Comparison of ENCODE assay signal across 9 mouse cellular contexts in the genomic region with DNA sequence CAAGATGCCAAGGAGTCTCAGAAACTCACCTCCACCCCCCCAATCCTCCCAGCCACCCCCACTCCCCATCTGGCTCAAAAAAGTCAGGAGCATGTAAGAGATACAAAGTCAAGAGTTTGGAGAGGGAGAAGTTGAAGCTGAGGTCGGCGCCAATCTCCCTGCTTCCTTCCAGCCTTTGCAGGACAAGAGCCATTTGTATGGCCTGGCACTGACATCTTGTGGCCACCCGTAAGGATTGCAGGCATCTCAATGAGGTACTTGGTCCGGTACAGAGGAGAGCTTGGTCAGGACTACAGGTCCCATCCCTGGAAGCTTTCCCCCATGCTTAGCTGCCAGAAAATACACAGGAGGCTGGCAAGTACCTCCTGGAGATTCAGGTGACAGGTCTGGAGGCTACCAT. TPM values are rescaled to one million over a fixed set of nuclear protein-coding genes. Genes with fewer than 3 reads are reported as not detected.
DNase-seq lines count a peak whose midpoint lies in the region; ATAC-seq and TF ChIP-seq lines count a peak whose summit lies in the region.
"Had no signal": no experiment of that assay in that cellular context is flagged by ENCODE, and none has a peak within 500 bp of the region (broad histone marks: within the 10 kb centered on the region; RNA-seq: fewer than 3 reads in every experiment).

No protein-coding gene starts in this region.

- H3K27me3 ChIP-seq in intestine, embryonic 14.5 days (replicated peaks; ENCODE audit: control insufficient read depth, insufficient read depth, low read length) = 0 out of 2 replicates have a peak, but pooled peaks cover 11% of the 10 kb centered on the region
- H3K27me3 ChIP-seq in intestine, embryonic 16.5 days (replicated peaks; ENCODE audit: control insufficient read depth, insufficient read depth, low read length) = peaks cover 4% of the 10 kb centered on the region; the same call in 1 of the 2 replicates
- peaks cover 39% of the 10 kb centered on the region for H3K27me3 ChIP-seq in forebrain, embryonic 11.5 days (ENCODE audit: control insufficient read depth, insufficient read depth, low read length)
- H3K27me3 ChIP-seq in midbrain, embryonic 11.5 days (ENCODE audit: control insufficient read depth, insufficient read depth, low read length) = peaks cover 31% of the 10 kb centered on the region
- peaks cover 4% of the 10 kb centered on the region for H3K27me3 ChIP-seq in stomach, embryonic 16.5 days (ENCODE audit: control insufficient read depth, insufficient read depth, low read length)

- peaks cover 30% of the 10 kb centered on the region for H3K4me1 ChIP-seq in intestine, embryonic 14.5 days (replicated peaks; ENCODE audit: control insufficient read depth, insufficient read depth, low read length)
- peaks cover 20% of the 10 kb centered on the region for H3K4me1 ChIP-seq in intestine, embryonic 16.5 days (ENCODE audit: control insufficient read depth, insufficient read depth, low read length)
- peaks cover 13% of the 10 kb centered on the region; the same call in 1 of the 2 replicates for H3K4me1 ChIP-seq in forebrain, embryonic 11.5 days (replicated peaks; ENCODE audit: control insufficient read depth, insufficient read depth, low read length)
- H3K4me1 ChIP-seq in midbrain, embryonic 11.5 days (ENCODE audit: control insufficient read depth, insufficient read depth, low read length) = peaks cover 9% of the 10 kb centered on the region; the same call in 1 of the 2 replicates
- peaks cover 12% of the 10 kb centered on the region for H3K4me1 ChIP-seq in stomach, embryonic 16.5 days (ENCODE audit: control insufficient read depth, insufficient read depth, low read length)

- no peak overlapping the region for H3K4me2 ChIP-seq in intestine, embryonic 14.5 days (ENCODE audit: low read length)
- H3K4me2 ChIP-seq in intestine, embryonic 16.5 days (ENCODE audit: low read depth, low read length) = no peak overlapping the region
- no peak overlapping the region for H3K4me2 ChIP-seq in forebrain, embryonic 11.5 days (ENCODE audit: low read depth, low read length, severe bottlenecking)
- H3K4me2 ChIP-seq in midbrain, embryonic 11.5 days = no peak overlapping the region
- no peak overlapping the region for H3K4me2 ChIP-seq in stomach, embryonic 16.5 days (ENCODE audit: low read depth, low read length)
- H3K4me2 ChIP-seq: midbrain, embryonic 12.5 days had no signal

- intact Hi-C loops in left cerebral cortex, adult 2 months (cut with DNase I) = loop anchor here (1.0 kb wide), 1 partner anchor 313 kb away; no protein-coding TSS in a partner anchor

- DNase-seq in intestine, embryonic 14.5 days (ENCODE audit: low spot score) = peak; percentile 79
- peak; percentile 90 for DNase-seq in brain, embryonic 14.5 days (ENCODE audit: low read depth)
- DNase-seq in forebrain, embryonic 11.5 days (ENCODE audit: low spot score) = peak; percentile 83
- peak; percentile 58 to 66 for DNase-seq in left cerebral cortex, adult 2 months (ENCODE audit: extremely low spot score in 1 of 2, low spot score in 2 of 2)
- peak; percentile 92 for DNase-seq in midbrain, embryonic 11.5 days (ENCODE audit: low spot score, missing footprints)

- no peaks in the 10 kb centered on the region for H3K9me3 ChIP-seq in intestine, embryonic 14.5 days (ENCODE audit: control insufficient read depth, low read length)
- no peaks in the 10 kb centered on the region for H3K9me3 ChIP-seq in intestine, embryonic 16.5 days (ENCODE audit: control insufficient read depth, low read length)
- no peaks in the 10 kb centered on the region for H3K9me3 ChIP-seq in forebrain, embryonic 11.5 days (ENCODE audit: control insufficient read depth, low read length)
- no peaks in the 10 kb centered on the region for H3K9me3 ChIP-seq in midbrain, embryonic 11.5 days (ENCODE audit: control insufficient read depth, low read length)
- no peaks in the 10 kb centered on the region for H3K9me3 ChIP-seq in stomach, embryonic 16.5 days (replicated peaks; ENCODE audit: control insufficient read depth, low read length)
- H3K9me3 ChIP-seq: midbrain, embryonic 12.5 days had no signal

- ATAC-seq in intestine, embryonic 14.5 days (replicated peaks; ENCODE audit: low FRiP score, low TSS enrichment, low read depth) = peak; percentile 54; the same call in 1 of the 2 replicates
- ATAC-seq in intestine, embryonic 16.5 days = no peak; the same call in 1 of the 2 replicates
- 0 out of 2 replicates have a peak, but pooled peaks have one; percentile 51 for ATAC-seq in forebrain, embryonic 11.5 days (replicated peaks; ENCODE audit: low FRiP score)
- peak; percentile 72 to 80; a peak in 3 of 4 replicates for ATAC-seq in hematopoietic stem cell, adult 5-6 weeks (replicated peaks in 1 of 2; ENCODE audit: insufficient read depth in 1 of 2, low FRiP score in 2 of 2, low TSS enrichment in 1 of 2, low read depth in 1 of 2, poor library complexity in 2 of 2, severe bottlenecking in 2 of 2)
- ATAC-seq in midbrain, embryonic 11.5 days (ENCODE audit: low FRiP score) = no peak
- ATAC-seq in stomach, embryonic 16.5 days (ENCODE audit: insufficient read depth, low FRiP score) = peak; percentile 62

- H3K9ac ChIP-seq in intestine, embryonic 14.5 days (ENCODE audit: low read length) = no peak overlapping the region
- H3K9ac ChIP-seq in intestine, embryonic 16.5 days (ENCODE audit: low read depth, low read length) = no peak overlapping the region
- H3K9ac ChIP-seq in forebrain, embryonic 11.5 days (ENCODE audit: low read length) = no peak overlapping the region
- no peak overlapping the region for H3K9ac ChIP-seq in midbrain, embryonic 11.5 days (ENCODE audit: low read length)
- no peak overlapping the region for H3K9ac ChIP-seq in stomach, embryonic 16.5 days (ENCODE audit: low read length)
- H3K9ac ChIP-seq: midbrain, embryonic 12.5 days had no signal

- WGBS in intestine, embryonic 14.5 days = 1% methylated on average over 4 of the region's 4 CpGs
- under 1% methylated on average over 4 of the region's 4 CpGs for WGBS in intestine, embryonic 16.5 days
- 0% methylated on average over 4 of the region's 4 CpGs for WGBS in forebrain, embryonic 11.5 days
- WGBS in midbrain, embryonic 11.5 days = under 1% methylated on average over 4 of the region's 4 CpGs
- 1% methylated on average over 4 of the region's 4 CpGs for WGBS in stomach, embryonic 16.5 days

- peak; percentile 96 for TF ChIP-seq CTCF in brain, embryonic 14.5 days (IDR thresholded peaks at IDR 0.05; ENCODE audit: borderline replicate concordance, extremely low read depth, insufficient read depth, insufficient read length)
- peak; percentile 88 for TF ChIP-seq CTCF in left cerebral cortex, adult 2 months (IDR thresholded peaks at IDR 0.05)

- no peaks in the 10 kb centered on the region for H3K36me3 ChIP-seq in intestine, embryonic 14.5 days (ENCODE audit: control insufficient read depth, insufficient read depth, low read length)
- H3K36me3 ChIP-seq in intestine, embryonic 16.5 days (ENCODE audit: control insufficient read depth, insufficient read depth, low read length) = no peaks in the 10 kb centered on the region
- H3K36me3 ChIP-seq in forebrain, embryonic 11.5 days (ENCODE audit: control insufficient read depth, insufficient read depth, low read length) = no peaks in the 10 kb centered on the region
- H3K36me3 ChIP-seq in midbrain, embryonic 11.5 days (ENCODE audit: control insufficient read depth, insufficient read depth, low read length) = no peaks in the 10 kb centered on the region
- H3K36me3 ChIP-seq in stomach, embryonic 16.5 days (ENCODE audit: control insufficient read depth, insufficient read depth, low read length) = no peaks in the 10 kb centered on the region
- H3K36me3 ChIP-seq: midbrain, embryonic 12.5 days had no signal

- H3K4me3 ChIP-seq in intestine, embryonic 14.5 days (ENCODE audit: low read depth, low read length) = no peak overlapping the region
- H3K4me3 ChIP-seq in intestine, embryonic 16.5 days (ENCODE audit: low read length) = no peak overlapping the region
- H3K4me3 ChIP-seq in forebrain, embryonic 11.5 days (ENCODE audit: low read depth, low read length) = no peak overlapping the region
- H3K4me3 ChIP-seq in left cerebral cortex, adult 2 months = no peak overlapping the region
- H3K4me3 ChIP-seq in midbrain, embryonic 11.5 days (ENCODE audit: low read depth, low read length) = no peak overlapping the region
- no peak overlapping the region for H3K4me3 ChIP-seq in stomach, embryonic 16.5 days (replicated peaks; ENCODE audit: low read length)
- H3K4me3 ChIP-seq: midbrain, embryonic 12.5 days had no signal

- no peak for TF ChIP-seq POLR2A in brain, embryonic 14.5 days (IDR thresholded peaks at IDR 0.05; ENCODE audit: borderline replicate concordance, extremely low read depth, insufficient read depth, insufficient read length, poor library complexity, severe bottlenecking)

- no peak overlapping the region for H3K27ac ChIP-seq in intestine, embryonic 14.5 days (ENCODE audit: low read depth)
- no peak overlapping the region for H3K27ac ChIP-seq in intestine, embryonic 16.5 days (ENCODE audit: low read length)
- no peak overlapping the region for H3K27ac ChIP-seq in forebrain, embryonic 11.5 days (ENCODE audit: low read depth, low read length)
- no peak overlapping the region for H3K27ac ChIP-seq in left cerebral cortex, adult 2 months
- H3K27ac ChIP-seq in midbrain, embryonic 11.5 days (ENCODE audit: low read depth, low read length) = no peak overlapping the region
- no peak overlapping the region for H3K27ac ChIP-seq in stomach, embryonic 16.5 days (ENCODE audit: low read length)
- H3K27ac ChIP-seq: midbrain, embryonic 12.5 days had no signal

RNA-seq across cellular contexts. Expression of a gene that starts 35.7 kb away (rescaled TPM):
- polyA plus RNA-seq in intestine, embryonic 14.5 days (2014; fragmentation: Nextera tagmentation; extraction: Ambion mirVana) = 54.1 and 60.8 TPM in 2 replicates
- polyA plus RNA-seq in intestine, embryonic 16.5 days (2015; fragmentation: Nextera tagmentation; extraction: Ambion mirVana) = 26.8 and 27.1 TPM in 2 replicates
- 49.0 and 51.3 TPM in 2 replicates for polyA plus RNA-seq in brain, embryonic 14.5 days (2012; rRNA removed)
- polyA plus RNA-seq in forebrain, embryonic 11.5 days (2014; fragmentation: Nextera tagmentation; extraction: Ambion mirVana) = 55.6 and 59.3 TPM in 2 replicates
- total RNA-seq in hematopoietic stem cell, adult 5-6 weeks (2017) = 59.2 and 61.2 TPM in 2 replicates
- 10 to 100 TPM; 37.2 to 41.8 TPM for total RNA-seq in left cerebral cortex, adult 2 months (2021)
- 38.7 and 44.3 TPM in 2 replicates for polyA plus RNA-seq in midbrain, embryonic 11.5 days (2014; fragmentation: Nextera tagmentation; extraction: Ambion mirVana)
- 31.3 and 31.4 TPM in 2 replicates for polyA plus RNA-seq in stomach, embryonic 16.5 days (2015; fragmentation: Nextera tagmentation; extraction: Ambion mirVana)

Comparison
In these comparisons a context has a peak if more than half of its experiments do, and no peak if none do; other contexts are left out.
1. ATAC-seq: peak in intestine, embryonic 14.5 days (single experiment), forebrain, embryonic 11.5 days (single experiment), hematopoietic stem cell, adult 5-6 weeks (2 of 2) and stomach, embryonic 16.5 days (single experiment); none in intestine, embryonic 16.5 days (single experiment) and midbrain, embryonic 11.5 days (single experiment).
2. Peak in every context shown above with its lines, with median percentiles within 50 percentile points of each other: DNase-seq.